Mouse (Mus musculus) right cerebral cortex, adult 18-20 months (tissue): ENCODE measurements around the gene Cryl1.

ENCODE experiments used
- DNase-seq: peaks from one replicate; pipeline ENCODE4 v3.0.0; 2022; ENCODE audit warnings: mixed read lengths

Gene Cryl1

DNA sequence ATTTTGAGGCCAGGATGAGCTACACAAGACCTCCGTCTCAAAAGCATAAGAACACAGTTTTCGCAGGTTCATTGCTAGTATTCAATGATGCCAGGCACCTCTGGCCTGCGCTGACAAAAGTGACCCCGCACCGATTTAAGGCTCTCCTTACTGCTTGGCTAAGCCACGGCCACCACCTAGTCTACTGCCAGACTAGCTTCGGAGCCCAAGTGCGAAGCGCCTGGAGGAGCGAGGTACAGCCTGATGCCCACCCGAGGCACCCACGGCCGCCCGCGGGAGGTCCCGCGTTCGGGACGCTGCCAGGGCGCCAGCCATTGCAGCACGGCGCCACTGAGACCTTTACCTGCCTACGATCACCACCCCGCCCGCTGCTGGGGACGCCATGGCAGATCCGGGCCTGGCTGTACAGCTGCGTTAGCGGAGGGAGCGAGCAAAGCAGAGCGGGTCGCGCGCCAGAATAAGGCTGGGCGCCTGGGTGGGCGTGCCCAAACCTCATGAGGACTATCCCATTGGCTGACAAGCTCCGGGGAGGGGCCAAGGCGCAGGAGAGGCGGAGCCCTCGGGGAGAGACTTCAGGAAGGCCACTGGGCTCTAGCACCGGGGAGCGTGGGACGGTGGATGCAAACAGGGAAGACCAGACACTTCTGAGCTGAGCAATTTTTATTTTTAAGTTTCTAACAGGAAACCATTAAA, at the start of gene Cryl1:
Cryl1 (minus strand) TSS at position 465 of the 693 bp plus-strand sequence.
- peak; percentile 95 for DNase-seq

DNA sequence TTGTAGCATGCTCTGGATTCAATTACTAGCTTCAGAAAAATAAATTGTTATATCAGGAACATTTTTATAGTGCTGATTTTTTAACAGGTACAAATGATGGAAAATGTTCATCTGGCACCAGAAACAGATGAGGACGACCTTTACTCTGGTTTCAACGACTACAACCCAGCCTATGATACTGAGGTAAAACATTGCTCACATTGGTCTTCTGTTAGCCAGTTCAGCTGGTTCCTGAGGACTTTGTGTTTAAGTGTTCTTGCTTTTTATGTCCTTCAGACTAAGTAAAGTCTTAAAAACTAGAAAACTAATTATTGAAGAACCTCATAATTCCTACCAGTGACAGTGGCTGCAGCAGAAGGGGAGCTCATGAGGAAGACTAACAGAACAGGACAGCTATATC, 32.1 kb upstream of the Cryl1 start:
- DNase-seq, result no peak

DNA sequence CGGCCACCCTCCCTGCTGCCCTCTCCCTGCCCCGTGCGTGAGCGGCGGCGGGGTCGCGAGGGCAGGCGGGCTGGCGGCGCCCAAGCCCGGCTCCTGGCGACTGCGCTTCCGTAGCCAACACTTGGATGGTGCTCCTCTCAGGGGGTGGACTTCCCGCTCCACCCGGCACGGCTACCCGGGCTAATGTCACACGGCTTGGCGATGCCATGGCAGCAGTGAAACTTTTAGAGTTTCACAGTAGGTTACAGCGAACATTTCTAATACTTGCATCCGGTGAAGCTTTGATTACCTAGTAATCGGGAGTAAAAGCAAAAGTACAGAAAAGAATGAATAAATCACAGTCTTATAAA, 25.9 kb upstream of the Cryl1 start:
- DNase-seq, result no peak

DNA sequence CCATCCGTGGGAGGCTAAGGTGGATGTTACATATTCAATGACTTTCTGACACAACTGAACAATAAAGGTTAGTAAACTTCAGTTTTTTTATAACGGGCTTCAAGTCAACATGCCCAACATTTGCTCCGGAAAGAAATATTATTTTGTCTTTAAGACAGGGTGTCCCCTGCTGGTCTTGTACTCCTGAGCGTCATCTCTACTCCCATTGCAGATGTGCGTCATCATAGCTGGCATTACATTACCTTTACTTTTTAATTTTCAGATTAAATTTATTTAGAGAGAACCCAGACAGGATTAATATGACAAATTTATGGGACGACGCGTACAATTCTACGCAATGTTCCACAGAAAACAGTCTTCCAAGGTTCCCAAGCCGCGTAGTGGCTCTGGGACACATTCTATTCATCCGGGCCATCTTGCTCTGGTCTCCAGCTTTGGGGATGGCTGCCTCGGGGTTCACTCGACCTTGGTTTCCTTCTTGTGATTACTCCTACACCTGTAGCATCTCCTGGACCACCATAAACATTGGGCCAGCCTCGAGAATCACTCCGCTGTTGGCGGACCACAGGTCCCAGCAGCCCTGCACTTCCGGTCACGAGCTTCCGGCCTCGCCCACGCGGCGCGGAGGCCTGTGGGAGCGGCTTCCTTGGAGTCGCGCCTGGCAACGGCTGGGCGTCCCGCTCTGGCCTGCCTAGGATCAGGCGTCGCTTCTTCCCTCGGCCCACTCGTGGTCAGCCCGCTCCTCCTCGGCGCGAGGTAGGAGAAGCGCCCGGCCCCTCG, 25.3 kb upstream of the Cryl1 start, which contains the start of gene Ift88:
Ift88 (plus strand) TSS at position 631 of the 780 bp plus-strand sequence.
- peak; percentile 96 for DNase-seq

DNA sequence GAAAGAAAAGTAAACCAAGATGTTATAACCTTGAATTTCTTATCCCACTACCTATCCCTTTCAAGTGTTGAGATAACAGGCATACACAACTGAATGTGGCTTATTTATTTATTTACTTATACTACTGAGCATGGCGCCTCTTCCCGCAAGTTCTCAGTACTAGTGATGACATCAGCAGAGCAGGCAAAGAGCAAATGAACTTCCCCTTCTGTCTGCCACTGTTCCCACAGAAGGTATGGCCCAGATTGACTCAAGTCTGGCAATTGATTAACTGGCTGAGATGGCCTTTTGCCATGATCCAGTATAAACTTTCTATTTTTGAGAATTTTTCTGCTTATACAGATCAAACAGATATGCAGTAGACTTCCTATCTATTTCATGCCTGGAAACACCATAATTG, 18.9 kb upstream of the Cryl1 start:
- DNase-seq, result no peak

DNA sequence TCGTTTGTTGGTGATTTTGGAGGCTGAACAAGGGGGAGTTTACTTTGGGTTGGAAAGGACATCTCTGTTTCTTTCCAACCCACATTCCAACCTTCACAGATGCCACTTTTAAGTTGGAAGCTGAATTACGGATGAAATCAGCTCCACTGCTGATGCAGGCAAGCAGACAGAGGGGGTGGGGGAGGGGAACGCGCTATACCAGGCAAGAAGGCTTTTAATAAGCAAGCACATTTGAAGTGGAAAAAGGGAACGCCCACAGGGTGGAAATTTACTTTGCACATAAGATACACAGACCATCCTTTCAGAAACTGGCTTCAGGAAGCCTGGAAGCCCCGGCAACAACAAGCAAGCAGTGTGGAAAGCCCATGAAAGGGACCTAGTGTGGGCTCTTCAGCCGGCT, 13.8 kb upstream of the Cryl1 start:
- DNase-seq, result peak; percentile 53

DNA sequence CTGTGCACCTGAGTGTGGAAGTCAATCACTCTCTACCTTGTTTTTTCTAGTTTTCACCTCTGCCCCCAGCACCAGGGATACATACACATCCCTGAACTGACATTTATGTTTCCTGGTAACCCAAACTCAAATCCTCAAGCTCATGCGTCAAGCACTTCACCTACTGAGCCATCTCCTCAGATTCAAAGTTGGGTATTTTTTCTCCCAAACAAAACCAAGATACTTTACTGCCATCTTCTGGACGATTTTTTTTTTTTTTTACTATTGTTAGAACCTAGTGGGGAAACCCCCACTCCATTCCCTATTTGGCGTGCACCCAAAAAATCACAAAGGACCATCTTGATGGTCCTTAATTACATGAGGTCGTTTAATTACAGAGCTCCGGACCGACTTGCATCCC, 10.8 kb upstream of the Cryl1 start:
- DNase-seq, result no peak

DNA sequence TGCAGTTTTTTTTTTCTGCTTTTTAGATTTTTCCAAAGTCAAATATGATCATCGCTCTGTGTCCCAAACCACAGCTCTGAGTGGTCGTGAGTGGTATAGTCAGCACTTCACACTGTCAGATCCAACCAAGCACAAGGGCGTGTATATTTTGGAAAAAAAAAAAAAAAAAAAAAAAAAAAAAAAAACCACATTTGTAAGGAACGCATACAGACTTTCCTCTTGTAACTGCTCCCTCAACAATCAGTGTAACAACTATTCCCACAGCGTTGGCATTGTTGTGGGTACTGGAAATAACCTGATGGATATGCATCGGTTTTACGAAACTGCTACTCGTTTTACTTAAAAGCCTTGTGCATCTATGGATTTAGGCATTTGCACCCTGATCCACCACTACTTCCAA, 9.8 kb upstream of the Cryl1 start:
- no peak for DNase-seq

DNA sequence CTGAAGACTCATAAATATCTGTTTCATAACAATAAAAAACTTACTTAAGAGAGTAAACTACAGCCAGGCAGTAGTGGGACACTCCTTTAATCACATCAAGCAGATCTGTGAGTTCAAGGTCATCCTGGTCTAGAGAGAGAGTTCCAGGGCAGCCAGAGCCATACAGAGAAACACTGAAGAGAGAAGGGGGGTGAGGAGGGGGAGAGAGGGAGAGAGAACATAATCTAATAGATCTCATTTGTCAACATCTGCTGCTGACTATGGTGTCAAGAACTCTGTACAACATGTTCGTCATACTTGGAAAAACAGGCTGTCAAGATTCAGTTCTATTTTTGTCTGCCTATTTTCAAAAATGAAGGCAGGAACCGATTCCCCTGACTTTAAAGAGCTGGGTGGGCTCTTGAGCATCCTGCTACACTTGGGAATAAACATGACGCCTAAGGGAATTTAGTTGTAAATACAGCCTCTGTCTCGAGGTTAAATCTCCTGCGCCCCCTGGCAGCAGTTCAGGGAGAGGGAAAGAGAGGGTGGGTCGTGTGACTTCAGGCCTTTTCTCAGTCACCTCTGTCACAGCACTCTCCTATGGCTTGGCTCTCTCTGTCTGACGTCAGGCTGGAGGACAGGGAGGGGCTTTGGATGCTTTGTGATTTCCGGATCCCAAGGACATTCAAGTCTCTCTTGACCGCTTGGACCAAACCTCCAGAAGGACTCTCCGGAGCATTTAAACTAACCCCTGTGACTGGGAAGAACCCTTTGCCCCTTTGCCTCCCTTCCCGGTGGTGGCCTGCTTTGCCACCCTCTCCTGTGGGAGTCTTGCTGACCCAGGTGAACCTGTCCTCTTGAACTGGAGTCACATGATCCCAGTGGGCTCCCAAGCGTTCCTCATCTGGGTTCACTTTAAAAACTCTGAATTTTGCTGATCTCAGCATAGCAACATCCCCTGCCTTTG, 9.0 kb upstream of the Cryl1 start:
- DNase-seq, result no peak

DNA sequence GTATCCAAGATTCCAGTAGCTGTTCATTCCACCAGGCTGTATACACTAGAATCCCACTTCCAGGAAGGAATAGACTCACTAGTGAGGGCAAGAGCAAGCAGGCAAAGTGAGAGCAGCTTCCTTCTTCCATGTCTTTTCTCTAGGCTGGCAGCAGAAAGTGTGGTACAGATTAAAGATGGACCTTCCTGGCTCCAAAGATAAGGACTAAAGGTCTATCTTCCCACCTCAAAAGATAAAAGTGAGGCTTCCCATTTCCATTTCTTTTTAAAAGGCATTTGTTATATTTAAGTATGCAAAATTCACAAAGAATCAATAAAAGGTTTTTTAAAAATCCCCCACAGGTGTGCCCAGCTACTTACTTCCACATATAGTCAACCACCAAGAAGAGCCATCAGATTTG, 4.5 kb upstream of the Cryl1 start:
- no peak for DNase-seq

DNA sequence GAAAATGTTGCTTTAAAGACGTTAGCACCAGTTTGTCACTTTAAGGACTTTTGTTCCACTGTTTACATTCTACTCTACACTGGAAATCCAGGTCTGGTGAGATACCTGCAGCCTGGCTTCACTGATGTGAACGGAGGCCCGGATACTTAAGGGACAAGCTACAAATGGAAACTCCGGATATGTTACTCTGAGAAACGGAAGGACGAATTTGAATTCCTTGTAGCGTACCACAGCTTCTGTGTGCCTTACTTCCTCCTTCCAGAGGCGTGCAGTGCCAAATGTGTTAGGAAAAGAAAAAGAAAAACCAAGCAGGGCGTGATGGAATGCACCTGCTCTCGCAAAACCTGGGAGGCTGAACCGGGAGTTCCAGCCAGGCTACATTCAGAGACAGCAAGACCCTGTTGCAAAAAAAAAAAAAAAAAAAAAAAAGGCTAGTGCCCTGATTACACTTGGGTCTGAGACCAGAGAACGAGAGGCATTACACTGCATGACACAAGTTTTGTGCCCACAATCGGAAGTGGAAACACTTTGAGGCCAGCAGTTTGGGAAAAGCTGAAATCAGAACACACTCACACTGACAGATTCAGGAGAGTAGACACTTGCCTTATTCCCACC, 591 bp upstream of the Cryl1 start:
- DNase-seq, result no peak

DNA sequence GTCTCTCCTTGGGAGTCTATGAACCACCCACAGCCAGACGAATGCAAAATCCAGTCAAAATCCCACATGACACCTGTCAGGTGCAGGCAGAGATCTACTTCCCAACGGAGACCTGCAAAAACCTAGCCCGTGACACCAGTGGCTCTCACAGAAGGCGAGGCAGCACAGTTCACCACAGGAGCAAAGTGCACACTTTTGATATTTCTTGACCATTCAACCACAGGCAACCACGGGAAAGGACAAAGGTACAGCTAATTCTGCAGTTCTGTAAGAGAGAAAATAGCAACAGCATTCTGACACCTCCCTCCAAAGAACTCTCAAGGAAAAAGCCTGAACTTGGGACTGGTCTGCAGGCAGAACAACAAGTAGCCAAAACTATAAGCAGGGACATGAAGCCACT, 1.1 kb downstream of the Cryl1 start:
- DNase-seq, result no peak

DNA sequence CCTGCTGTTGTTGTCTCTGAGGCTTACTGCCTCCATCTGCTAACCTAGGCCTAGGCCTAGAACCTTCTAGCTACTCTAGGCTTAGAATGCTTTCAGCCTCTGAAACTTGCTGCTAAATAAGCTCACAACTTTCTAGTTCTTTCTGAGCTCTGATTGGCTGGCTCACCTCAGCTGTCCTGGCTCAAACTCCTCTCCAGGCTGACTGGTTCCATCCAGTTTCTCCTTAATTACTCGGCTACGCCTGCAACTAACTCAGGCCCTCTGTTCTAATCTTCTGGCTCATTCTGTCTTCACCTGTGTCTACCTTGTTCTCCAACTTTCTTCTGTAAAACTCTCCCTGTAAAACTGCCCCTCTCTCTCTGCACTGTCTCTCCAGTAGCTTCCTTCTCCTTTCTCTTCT, 2.9 kb downstream of the Cryl1 start:
- no peak for DNase-seq

DNA sequence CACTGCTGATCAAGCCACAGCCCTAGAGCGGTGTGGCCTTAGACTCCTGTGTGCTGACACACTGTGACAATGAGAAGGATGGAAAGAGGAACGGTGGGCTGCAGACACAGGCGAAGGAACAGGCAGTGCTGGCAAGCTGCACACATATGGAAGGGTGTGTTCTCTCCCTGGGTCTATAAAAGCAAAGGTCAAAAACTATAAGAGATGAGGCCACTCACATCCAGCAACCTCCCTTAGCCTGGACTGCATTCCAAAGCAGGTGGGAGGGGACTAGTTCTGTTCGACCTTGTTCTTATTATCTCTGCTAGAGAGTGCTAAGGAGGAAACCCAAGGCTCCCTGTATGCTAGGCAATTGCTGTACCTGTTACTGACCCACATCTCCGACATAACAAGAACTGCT, 6.1 kb downstream of the Cryl1 start:
- no peak for DNase-seq

DNA sequence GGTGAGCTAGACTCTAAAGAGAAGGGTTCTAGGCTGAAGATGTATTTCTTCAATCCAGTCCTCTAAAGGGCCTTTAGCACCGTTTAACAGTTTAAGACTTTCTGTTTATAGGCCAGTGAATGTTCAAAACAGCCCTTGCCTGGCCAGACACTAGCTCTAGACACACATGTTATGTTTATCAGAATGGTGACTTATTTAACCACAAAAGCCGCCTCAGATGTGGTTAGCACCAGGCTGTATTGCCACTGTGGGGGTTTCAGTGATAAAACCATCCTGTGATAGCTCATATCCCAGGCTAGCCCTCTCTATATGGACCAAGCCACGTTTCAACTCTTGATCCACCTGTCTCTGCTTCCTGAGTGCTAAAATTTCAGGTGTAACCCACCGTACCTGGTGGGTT, 6.7 kb downstream of the Cryl1 start:
- DNase-seq, result no peak

DNA sequence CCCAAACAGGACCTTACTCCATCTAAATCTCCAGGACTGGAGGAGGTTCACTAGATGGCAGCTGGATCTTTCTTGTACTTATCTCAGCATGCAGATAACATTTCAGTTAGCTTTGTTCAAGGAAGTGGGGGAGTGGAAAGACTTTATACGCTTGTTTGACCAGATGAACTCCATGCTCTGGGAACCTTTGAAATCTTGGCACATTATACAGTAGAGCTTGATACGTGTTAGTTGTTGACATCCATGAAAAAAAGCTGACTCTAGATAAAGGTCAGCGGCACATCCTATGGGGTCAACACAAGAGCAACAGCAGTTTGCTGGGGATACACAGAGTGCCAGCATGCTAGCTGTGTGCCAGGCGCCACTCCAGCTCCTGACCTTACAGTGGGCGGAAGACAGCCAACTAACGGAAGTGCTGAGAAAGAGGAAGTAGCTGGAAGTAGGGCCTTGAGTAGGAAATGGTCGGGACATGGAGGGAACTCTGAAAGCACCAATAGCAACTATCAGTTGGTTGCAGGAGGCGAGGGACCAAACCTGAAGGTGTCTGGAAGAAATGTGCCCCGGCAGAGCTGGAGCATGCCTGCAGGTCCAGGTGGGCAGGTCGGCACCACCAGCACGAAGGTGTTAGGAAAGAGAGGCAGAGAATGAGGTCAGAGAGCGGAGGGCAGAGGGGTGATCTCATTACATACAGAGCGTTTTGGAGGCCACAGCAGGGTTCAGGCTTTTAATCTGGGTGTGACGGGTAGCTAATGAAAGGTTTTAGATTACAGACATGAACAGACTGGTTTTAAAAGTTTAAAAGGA, 11.4 kb downstream of the Cryl1 start:
- no peak for DNase-seq

DNA sequence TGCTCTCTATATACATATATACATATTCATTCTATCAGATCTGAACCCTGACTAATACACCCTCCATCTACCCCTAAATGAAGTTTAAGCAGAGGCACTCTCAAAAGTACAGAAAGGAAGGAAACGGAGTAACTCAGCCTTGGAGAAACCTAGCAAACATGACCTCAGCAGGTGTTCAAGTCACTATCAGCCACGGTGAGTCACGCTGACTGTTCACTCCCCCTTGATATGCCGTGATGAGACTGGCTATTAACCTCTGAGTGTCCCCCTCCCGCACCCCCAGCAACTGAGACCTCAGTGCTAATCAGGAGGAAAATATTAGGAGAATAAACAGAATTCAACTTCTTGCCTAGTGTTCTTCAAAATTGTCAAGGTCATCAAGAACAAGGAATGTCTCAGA, 12.7 kb downstream of the Cryl1 start:
- no peak for DNase-seq

DNA sequence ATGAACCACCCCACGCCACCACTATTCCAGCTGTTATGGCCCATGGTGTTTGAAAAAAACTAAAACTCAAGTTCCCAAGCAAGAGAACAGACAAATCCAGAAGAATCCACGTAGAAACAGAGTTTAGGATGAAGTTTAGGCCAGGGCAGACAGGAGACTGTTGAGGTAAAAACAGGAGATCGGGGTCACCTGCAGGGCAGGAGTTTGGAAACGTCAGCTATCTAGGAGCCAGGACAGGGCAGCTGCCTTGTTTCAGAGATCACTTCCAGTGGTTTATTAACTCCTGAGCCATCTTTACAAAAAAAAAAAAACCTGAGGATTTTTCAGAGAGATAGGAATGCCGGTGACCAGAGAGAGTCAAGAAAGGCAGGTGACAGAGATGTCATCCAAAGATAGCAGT, 20.8 kb downstream of the Cryl1 start:
- DNase-seq, result no peak

DNA sequence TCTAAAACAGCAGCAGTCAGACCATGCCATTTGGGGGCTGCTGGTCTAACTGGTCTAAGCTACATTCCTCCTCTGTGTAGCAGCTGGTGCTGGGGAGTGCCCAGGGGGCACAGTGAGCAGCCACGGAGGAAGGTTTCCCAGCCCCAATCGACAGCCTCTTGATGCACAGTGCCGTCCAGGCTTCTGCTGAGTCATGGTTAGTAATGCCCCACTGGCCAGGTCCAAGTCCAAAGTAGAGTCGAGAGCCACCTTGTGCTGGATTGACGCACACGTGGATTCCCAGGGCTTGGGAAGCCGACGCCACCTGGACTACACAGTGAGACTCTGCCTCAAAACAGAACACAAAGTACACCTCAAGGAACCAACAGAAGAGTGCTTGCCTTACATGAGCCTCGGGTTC, 21.4 kb downstream of the Cryl1 start:
- no peak for DNase-seq

DNA sequence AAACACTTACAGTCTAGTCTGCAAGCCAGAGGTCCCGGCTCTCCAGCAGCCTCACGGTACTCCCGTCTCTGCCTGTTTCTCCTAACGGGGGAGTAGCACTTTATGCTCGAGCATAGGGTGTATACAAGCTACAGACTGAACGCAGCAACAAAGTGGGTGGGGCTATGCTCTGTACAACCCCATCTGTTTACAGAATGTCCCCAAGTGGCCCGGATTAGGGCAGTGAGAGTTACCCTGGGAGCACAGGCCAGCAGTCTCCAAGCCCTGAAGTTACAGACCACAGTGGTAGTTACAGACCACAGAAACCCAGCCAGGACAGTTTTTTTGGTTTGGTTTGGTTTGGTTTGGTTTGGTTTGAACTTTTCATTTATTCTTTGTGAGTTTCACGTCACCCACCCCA, 22.3 kb downstream of the Cryl1 start:
- no peak for DNase-seq

DNA sequence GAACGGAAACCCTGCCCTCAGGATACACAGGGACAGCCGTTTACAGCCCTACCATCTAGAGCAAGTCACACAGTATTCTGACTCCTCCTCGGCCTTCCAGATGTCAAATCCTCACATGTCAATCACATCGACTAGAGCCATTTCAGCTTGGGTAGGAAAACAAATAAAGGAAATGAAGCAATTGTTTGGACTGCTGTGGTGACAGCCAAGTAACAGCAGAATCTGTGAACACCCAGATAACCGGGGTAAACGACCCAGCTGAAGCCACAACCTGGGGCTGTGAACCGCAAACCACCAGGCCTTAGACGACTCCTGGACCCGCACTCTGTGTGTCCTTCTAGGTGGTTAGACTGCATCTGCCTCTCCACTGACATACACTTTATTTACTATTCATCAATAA, 23.1 kb downstream of the Cryl1 start:
- no peak for DNase-seq
